Mouse (Mus musculus) liver, embryonic 15.5 days (tissue): ENCODE data around the gene Tbp. TPM values are rescaled to one million over a fixed set of nuclear protein-coding genes. Genes with fewer than 3 reads are reported as not detected.
A peak's percentile ranks its signal among the peaks of the same experiment; 100 is the strongest.

Source experiments
- ATAC-seq: fragments of 200-750 bp; cut with Nextera tagmentation; 2 replicates; pipeline ENCODE4 v1.8.0; 2017; ENCODE audit warnings: moderate number of reproducible peaks, mild to moderate bottlenecking, moderate library complexity; ENCODE audit not compliant: insufficient read depth
- H3K27ac ChIP-seq: fragments of 300-500 bp; sonication (generic); replicated peaks from 2 replicates; pipeline ENCODE4 v1.5.1; 2015; ENCODE audit warnings: mild to moderate bottlenecking, inconsistent platforms
- H3K27me3 ChIP-seq: fragments of 300-500 bp; sonication (generic); 2 replicates; pipeline ENCODE4 v1.6.1; 2015; ENCODE audit warnings: mild to moderate bottlenecking, inconsistent platforms
- H3K36me3 ChIP-seq: fragments of 300-500 bp; sonication (generic); replicated peaks from 2 replicates; pipeline ENCODE4 v1.6.1; 2015; ENCODE audit warnings: moderate library complexity, mild to moderate bottlenecking, inconsistent platforms
- H3K4me1 ChIP-seq: fragments of 300-500 bp; sonication (generic); replicated peaks from 2 replicates; pipeline ENCODE4 v1.6.1; 2015; ENCODE audit warnings: inconsistent platforms
- H3K4me2 ChIP-seq: fragments of 300-500 bp; sonication (generic); 2 replicates; pipeline ENCODE4 v1.6.1; 2015; ENCODE audit warnings: moderate library complexity, mild to moderate bottlenecking, inconsistent platforms
- H3K4me3 ChIP-seq: fragments of 300-500 bp; sonication (generic); replicated peaks from 2 replicates; pipeline ENCODE4 v1.5.1; 2015; ENCODE audit warnings: mild to moderate bottlenecking, inconsistent platforms
- H3K9ac ChIP-seq: fragments of 300-500 bp; sonication (generic); 2 replicates; pipeline ENCODE4 v1.6.1; 2015; ENCODE audit warnings: moderate library complexity, mild to moderate bottlenecking, inconsistent platforms
- H3K9me3 ChIP-seq: fragments of 300-500 bp; sonication (generic); replicated peaks from 2 replicates; pipeline ENCODE4 v1.6.1; 2016; ENCODE audit warnings: inconsistent platforms
- WGBS: fragments of 180-500 bp; shearing (Covaris S2); methylation state at CpG from one replicate; pipeline ENCODE4 v1.1.7; 2015; ENCODE audit warnings: mixed read lengths; ENCODE audit not compliant: insufficient replicate concordance; 5-methylcytosine and 5-hydroxymethylcytosine counted together
- polyA plus RNA-seq: library from polyadenylated mRNA; unstranded; fragments of >200 nt; fragmentation: Nextera tagmentation; extraction: Ambion mirVana; gene quantifications from 2 replicates; pipeline ENCODE4 v1.2.1, GENCODE M21; 2015

The Tbp gene
- polyA plus RNA-seq, result 17.6 and 18.6 TPM in 2 replicates

- no peaks in the 10 kb centered on the region for H3K27me3 ChIP-seq
- H3K27ac ChIP-seq, result peak within 1 kb of the TSS; percentile 94
- peak; percentile 83 for ATAC-seq
- H3K36me3 ChIP-seq, result peaks cover 32% of the 10 kb centered on the region
- peaks cover 45% of the 10 kb centered on the region for H3K4me1 ChIP-seq
- no peaks in the 10 kb centered on the region for H3K9me3 ChIP-seq
- WGBS, result under 1% methylated on average over 63 of the region's 63 CpGs
- H3K4me3 ChIP-seq, result peak within 1 kb of the TSS; percentile 95
- H3K4me2 ChIP-seq, result peak within 1 kb of the TSS; percentile 84
- H3K9ac ChIP-seq, result peak within 1 kb of the TSS; percentile 87
Measured at GRCm38 (mm10) chr17:15499656-15500394, at the start of gene Tbp, which contains the start of gene Psmb1. Tbp (plus strand) TSS chr17:15499888. Psmb1 (minus strand) TSS chr17:15499751.

- H3K27ac ChIP-seq, result no peak overlapping the region
- H3K36me3 ChIP-seq, result no peaks in the 10 kb centered on the region
- no peak overlapping the region for H3K9ac ChIP-seq
- H3K27me3 ChIP-seq, result no peaks in the 10 kb centered on the region
- 62% methylated on average over 4 of the region's 4 CpGs for WGBS
- no peak for ATAC-seq
- H3K9me3 ChIP-seq, result no peaks in the 10 kb centered on the region
- H3K4me1 ChIP-seq, result no peaks in the 10 kb centered on the region
- H3K4me3 ChIP-seq, result no peak overlapping the region
- H3K4me2 ChIP-seq, result no peak overlapping the region
Measured at GRCm38 (mm10) chr17:15455203-15455602, 44.5 kb upstream of the Tbp start.

- no peak overlapping the region for H3K27ac ChIP-seq
- H3K4me1 ChIP-seq, result no peaks in the 10 kb centered on the region
- no peaks in the 10 kb centered on the region for H3K36me3 ChIP-seq
- WGBS, result 62% methylated on average over 2 of the region's 2 CpGs
- peak; percentile 22; the same call in 1 of the 2 replicates for ATAC-seq
- H3K27me3 ChIP-seq, result no peaks in the 10 kb centered on the region
- H3K4me2 ChIP-seq, result no peak overlapping the region
- H3K9me3 ChIP-seq, result no peaks in the 10 kb centered on the region
- H3K9ac ChIP-seq, result no peak overlapping the region
- no peak overlapping the region for H3K4me3 ChIP-seq
Measured at GRCm38 (mm10) chr17:15456595-15456994, 43.1 kb upstream of the Tbp start.

- no peak overlapping the region for H3K4me3 ChIP-seq
- H3K4me1 ChIP-seq, result no peaks in the 10 kb centered on the region
- no peak overlapping the region for H3K9ac ChIP-seq
- no peak overlapping the region for H3K27ac ChIP-seq
- no peaks in the 10 kb centered on the region for H3K9me3 ChIP-seq
- H3K27me3 ChIP-seq, result no peaks in the 10 kb centered on the region
- 77% methylated on average over 4 of the region's 4 CpGs for WGBS
- no peaks in the 10 kb centered on the region for H3K36me3 ChIP-seq
- ATAC-seq, result no peak
- no peak overlapping the region for H3K4me2 ChIP-seq
Measured at GRCm38 (mm10) chr17:15459761-15460160, 39.9 kb upstream of the Tbp start.

GRCm38 (mm10) chr17:15461921-15462495 is 37.7 kb upstream of the Tbp start:
- no peak overlapping the region for H3K27ac ChIP-seq
- no peaks in the 10 kb centered on the region for H3K9me3 ChIP-seq
- ATAC-seq, result no peak
- H3K36me3 ChIP-seq, result peaks cover 4% of the 10 kb centered on the region; the same call in 1 of the 2 replicates
- H3K4me3 ChIP-seq, result no peak overlapping the region
- H3K27me3 ChIP-seq, result no peaks in the 10 kb centered on the region
- 72% methylated on average over 6 of the region's 6 CpGs for WGBS
- no peaks in the 10 kb centered on the region for H3K4me1 ChIP-seq
- no peak overlapping the region for H3K4me2 ChIP-seq
- H3K9ac ChIP-seq, result no peak overlapping the region

- WGBS, result 17% methylated on average over 5 of the region's 5 CpGs
- no peak overlapping the region for H3K4me3 ChIP-seq
- H3K36me3 ChIP-seq, result peaks cover 34% of the 10 kb centered on the region
- no peaks in the 10 kb centered on the region for H3K27me3 ChIP-seq
- H3K4me2 ChIP-seq, result no peak overlapping the region
- peak; percentile 25; the same call in 1 of the 2 replicates for ATAC-seq
- no peaks in the 10 kb centered on the region for H3K4me1 ChIP-seq
- H3K9ac ChIP-seq, result no peak overlapping the region
- no peak overlapping the region for H3K27ac ChIP-seq
- H3K9me3 ChIP-seq, result no peaks in the 10 kb centered on the region
Measured at GRCm38 (mm10) chr17:15467669-15468068, 32.0 kb upstream of the Tbp start.

GRCm38 (mm10) chr17:15472671-15473070 is 27.0 kb upstream of the Tbp start:
- no peak for ATAC-seq

GRCm38 (mm10) chr17:15490542-15490941 is 9.1 kb upstream of the Tbp start:
- Histone ChIP-seq H3K9ac (no peak overlapping the region), H3K4me2 (no peak overlapping the region), H3K36me3 (peaks cover 67% of the 10 kb centered on the region), H3K9me3 (no peaks in the 10 kb centered on the region), H3K4me1 (peaks cover 7% of the 10 kb centered on the region; the same call in 1 of the 2 replicates), H3K4me3 (no peak overlapping the region), H3K27ac (no peak overlapping the region), H3K27me3 (no peaks in the 10 kb centered on the region)
- ATAC-seq, result no peak
- WGBS, result 80% methylated on average over 7 of the region's 7 CpGs

More at GRCm38 (mm10) chr17:15472671-15473070, 27.0 kb upstream of the Tbp start:
- Histone ChIP-seq H3K4me2 (no peak overlapping the region), H3K4me3 (no peak overlapping the region), H3K27ac (no peak overlapping the region), H3K36me3 (peaks cover 79% of the 10 kb centered on the region), H3K4me1 (no peaks in the 10 kb centered on the region), H3K9me3 (no peaks in the 10 kb centered on the region), H3K27me3 (no peaks in the 10 kb centered on the region), H3K9ac (no peak overlapping the region)
- WGBS, result 76% methylated on average over 4 of the region's 4 CpGs

GRCm38 (mm10) chr17:15497882-15498752 is 1.6 kb upstream of the Tbp start:
- H3K27ac ChIP-seq, result peak overlapping the region; percentile 94
- peak overlapping the region; percentile 87 for H3K9ac ChIP-seq
- peaks cover 45% of the 10 kb centered on the region for H3K4me1 ChIP-seq
- H3K27me3 ChIP-seq, result no peaks in the 10 kb centered on the region
- peak; percentile 91 for ATAC-seq
- H3K9me3 ChIP-seq, result no peaks in the 10 kb centered on the region
- WGBS, result under 1% methylated on average over 50 of the region's 50 CpGs
- H3K4me3 ChIP-seq, result peak overlapping the region; percentile 95
- peaks cover 36% of the 10 kb centered on the region for H3K36me3 ChIP-seq
- peak overlapping the region; percentile 84 for H3K4me2 ChIP-seq

GRCm38 (mm10) chr17:15498753-15499113 is 955 bp upstream of the Tbp start:
- Histone ChIP-seq H3K4me3 (peak overlapping the region; percentile 95), H3K9me3 (no peaks in the 10 kb centered on the region), H3K4me1 (peaks cover 45% of the 10 kb centered on the region), H3K9ac (peak overlapping the region; percentile 87), H3K4me2 (peak overlapping the region; percentile 84), H3K27ac (peak overlapping the region; percentile 94), H3K27me3 (no peaks in the 10 kb centered on the region), H3K36me3 (peaks cover 32% of the 10 kb centered on the region)
- 47% methylated on average over 7 of the region's 7 CpGs for WGBS
- ATAC-seq, result no peak

GRCm38 (mm10) chr17:15510694-15511093 is 11.0 kb downstream of the Tbp start:
- no peak overlapping the region for H3K4me3 ChIP-seq
- H3K9ac ChIP-seq, result no peak overlapping the region
- ATAC-seq, result no peak
- H3K36me3 ChIP-seq, result peaks cover 92% of the 10 kb centered on the region
- H3K9me3 ChIP-seq, result no peaks in the 10 kb centered on the region
- H3K27ac ChIP-seq, result no peak overlapping the region
- H3K4me2 ChIP-seq, result no peak overlapping the region
- H3K4me1 ChIP-seq, result no peaks in the 10 kb centered on the region
- H3K27me3 ChIP-seq, result no peaks in the 10 kb centered on the region
- 64% methylated on average over 2 of the region's 2 CpGs for WGBS
